Mouse (Mus musculus) stomach, embryonic 14.5 days (tissue): ENCODE measurements around the gene Rbm4b. TPM values are rescaled to one million over a fixed set of nuclear protein-coding genes. Genes with fewer than 3 reads are reported as not detected.
A peak's percentile ranks its signal among the peaks of the same experiment; 100 is the strongest.

Source experiments
- ATAC-seq: fragments of 200-750 bp; cut with Nextera tagmentation; 2 replicates; pipeline ENCODE4 v1.8.0; 2017; ENCODE audit warnings: low read depth, moderate TSS enrichment; ENCODE audit not compliant: insufficient number of reproducible peaks, insufficient read depth, low FRiP score
- H3K27ac ChIP-seq: fragments of 300-500 bp; sonication (generic); 2 replicates; pipeline ENCODE4 v1.5.1; 2014; ENCODE audit warnings: mild to moderate bottlenecking, low read length, moderate library complexity, mixed read lengths
- H3K27me3 ChIP-seq: fragments of 300-500 bp; sonication (generic); 2 replicates; pipeline ENCODE4 v1.6.1; 2014; ENCODE audit warnings: low read length, control low read depth, mixed read lengths; ENCODE audit not compliant: control insufficient read depth, insufficient read depth
- H3K36me3 ChIP-seq: fragments of 300-500 bp; sonication (generic); 2 replicates; pipeline ENCODE4 v1.6.1; 2014; ENCODE audit warnings: mild to moderate bottlenecking, control low read depth, low read length, moderate library complexity, mixed read lengths; ENCODE audit not compliant: control insufficient read depth, insufficient read depth
- H3K4me1 ChIP-seq: fragments of 300-500 bp; sonication (generic); 2 replicates; pipeline ENCODE4 v1.6.1; 2014; ENCODE audit warnings: low read length, control low read depth, mixed read lengths; ENCODE audit not compliant: control insufficient read depth, insufficient read depth
- H3K4me2 ChIP-seq: fragments of 300-500 bp; sonication (generic); replicated peaks from 2 replicates; pipeline ENCODE4 v1.6.1; 2014; ENCODE audit warnings: low read depth, low read length, control low read depth
- H3K4me3 ChIP-seq: fragments of 300-500 bp; sonication (generic); 2 replicates; pipeline ENCODE4 v1.5.1; 2014; ENCODE audit warnings: low read depth, low read length, control low read depth
- H3K9ac ChIP-seq: fragments of 300-500 bp; sonication (generic); replicated peaks from 2 replicates; pipeline ENCODE4 v1.6.1; 2014; ENCODE audit warnings: low read depth, mild to moderate bottlenecking, control low read depth, low read length, moderate library complexity, mixed read lengths
- H3K9me3 ChIP-seq: fragments of 300-500 bp; sonication (generic); 2 replicates; pipeline ENCODE4 v1.6.1; 2016; ENCODE audit warnings: low read depth, low read length, control low read depth; ENCODE audit not compliant: control insufficient read depth
- WGBS: fragments of 180-500 bp; shearing (Covaris S2); extraction: QIAGEN DNeasy Blood & Tissue Kit; methylation state at CpG from one replicate; pipeline ENCODE4 v1.1.7; 2014; 5-methylcytosine and 5-hydroxymethylcytosine counted together
- polyA plus RNA-seq: library from polyadenylated mRNA; unstranded; fragments of >200 nt; fragmentation: Nextera tagmentation; extraction: Ambion mirVana; gene quantifications from 2 replicates; pipeline ENCODE4 v1.2.1, GENCODE M21; 2014

Rbm4b gene
- polyA plus RNA-seq, 1 experiment from 2014 or later, result 79.1 TPM

DNA sequence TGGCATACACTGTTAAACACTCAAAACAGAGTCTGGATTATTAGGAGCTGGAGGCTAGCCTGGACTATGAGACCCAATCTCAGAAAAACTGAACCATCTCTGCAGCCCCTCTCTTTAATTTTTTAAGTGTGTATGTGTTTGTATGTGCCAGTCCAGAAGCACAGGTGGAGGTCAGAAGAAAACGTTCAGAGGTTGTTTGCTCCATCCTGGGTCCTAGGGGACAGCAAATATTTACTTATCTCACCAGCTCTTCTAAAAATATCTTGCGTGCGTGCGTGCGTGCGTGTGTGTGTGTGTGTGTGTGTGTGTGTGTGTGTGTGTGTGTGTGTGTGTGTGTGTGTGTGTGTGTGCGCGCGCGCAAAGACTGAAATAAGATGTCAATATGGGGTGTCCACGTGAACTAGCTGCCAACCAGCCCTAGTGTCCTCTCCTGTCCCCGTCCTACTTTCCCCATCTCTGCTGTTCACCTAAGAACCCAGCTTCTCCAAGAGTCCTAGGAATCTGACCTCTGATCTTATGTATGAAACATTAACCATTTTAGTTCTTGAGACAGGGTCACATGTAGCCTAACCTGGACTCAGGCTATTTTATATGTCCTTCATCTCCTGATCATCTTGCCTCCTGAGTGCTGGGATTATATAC lies 11.3 kb downstream of the Rbm4b start:
- no peaks in the 10 kb centered on the region for H3K9me3 ChIP-seq
- H3K27ac ChIP-seq, result no peak overlapping the region
- peaks cover 70% of the 10 kb centered on the region for H3K36me3 ChIP-seq
- ATAC-seq, result no peak
- 83% methylated on average over 12 of the region's 12 CpGs for WGBS
- H3K4me3 ChIP-seq, result no peak overlapping the region
- no peak overlapping the region for H3K4me2 ChIP-seq
- H3K9ac ChIP-seq, result no peak overlapping the region
- H3K4me1 ChIP-seq, result no peaks in the 10 kb centered on the region
- H3K27me3 ChIP-seq, result no peaks in the 10 kb centered on the region

DNA sequence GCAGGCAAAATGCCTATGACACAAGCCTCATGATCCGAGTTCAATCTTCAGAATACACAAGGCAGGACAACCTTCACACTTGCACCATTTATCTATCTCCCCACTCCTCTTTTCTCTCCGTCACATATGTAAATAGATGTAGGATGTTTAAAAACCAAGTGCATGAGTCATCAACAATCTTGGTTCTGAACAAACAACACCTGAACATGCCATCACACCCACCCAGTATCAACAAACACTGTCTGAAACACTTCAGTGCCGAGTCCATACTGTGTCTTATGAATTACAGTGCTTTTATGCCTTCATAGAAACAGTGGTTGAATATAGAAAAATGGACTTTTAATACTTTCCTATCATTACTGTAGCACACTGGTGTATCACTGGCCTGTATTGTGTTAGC lies 16.5 kb downstream of the Rbm4b start:
- H3K4me3 ChIP-seq, result no peak overlapping the region
- H3K36me3 ChIP-seq, result peaks cover 66% of the 10 kb centered on the region
- ATAC-seq, result no peak
- no peak overlapping the region for H3K4me2 ChIP-seq
- H3K9me3 ChIP-seq, result no peaks in the 10 kb centered on the region
- 55% methylated on average over 3 of the region's 3 CpGs for WGBS
- H3K27ac ChIP-seq, result no peak overlapping the region
- H3K9ac ChIP-seq, result no peak overlapping the region
- no peaks in the 10 kb centered on the region for H3K27me3 ChIP-seq
- no peaks in the 10 kb centered on the region for H3K4me1 ChIP-seq

DNA sequence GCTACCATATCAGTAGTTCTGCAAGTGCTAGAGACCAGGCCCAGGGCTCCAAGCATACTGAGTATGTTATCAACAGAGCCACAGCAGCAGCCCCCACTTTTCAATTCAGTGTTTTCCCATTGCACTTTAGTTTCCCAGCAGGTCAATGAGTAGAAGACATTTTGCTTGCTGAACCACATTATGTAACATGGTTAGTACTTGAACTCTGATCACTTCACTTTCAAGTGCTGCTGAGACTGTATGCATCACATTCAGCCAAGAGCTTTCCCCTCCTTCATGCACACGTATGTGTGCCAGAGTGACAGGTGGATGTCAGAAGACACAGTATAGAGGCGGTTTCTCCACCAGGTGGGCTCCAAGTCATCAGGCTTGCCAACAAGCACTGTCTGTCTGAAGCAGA lies 26.6 kb downstream of the Rbm4b start:
- Histone ChIP-seq H3K4me2 (no peak overlapping the region), H3K27me3 (no peaks in the 10 kb centered on the region), H3K36me3 (peaks cover 75% of the 10 kb centered on the region), H3K9me3 (no peaks in the 10 kb centered on the region), H3K27ac (no peak overlapping the region), H3K4me1 (no peaks in the 10 kb centered on the region), H3K9ac (no peak overlapping the region), H3K4me3 (no peak overlapping the region)
- 93% methylated on average over 2 of the region's 2 CpGs for WGBS
- no peak for ATAC-seq

DNA sequence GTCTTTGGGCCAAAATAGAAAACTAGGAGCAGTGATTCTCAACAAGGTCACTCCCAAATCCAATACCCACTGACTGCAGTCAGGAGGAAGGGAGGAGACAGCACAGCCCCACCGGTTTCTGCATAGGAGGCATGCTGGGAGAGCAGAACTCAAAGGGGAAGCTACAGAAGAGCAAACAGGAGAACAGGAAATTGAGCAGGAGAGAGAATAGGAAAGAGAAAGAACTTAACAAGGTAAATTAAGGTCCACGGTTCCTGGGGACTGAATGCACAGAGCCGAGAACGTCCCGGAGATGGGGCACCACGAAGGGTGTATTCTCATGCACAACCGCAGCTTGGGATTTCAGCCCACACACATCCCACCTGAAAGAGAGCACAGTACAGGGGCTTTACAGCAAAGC lies 28.9 kb downstream of the Rbm4b start:
- no peak overlapping the region for H3K4me2 ChIP-seq
- H3K4me1 ChIP-seq, result 0 out of 2 replicates have a peak, but pooled peaks cover 3% of the 10 kb centered on the region
- H3K9ac ChIP-seq, result no peak overlapping the region
- no peak overlapping the region for H3K4me3 ChIP-seq
- ATAC-seq, result no peak
- peaks cover 71% of the 10 kb centered on the region for H3K36me3 ChIP-seq
- WGBS, result 87% methylated on average over 7 of the region's 7 CpGs
- H3K27me3 ChIP-seq, result no peaks in the 10 kb centered on the region
- H3K27ac ChIP-seq, result no peak overlapping the region
- H3K9me3 ChIP-seq, result no peaks in the 10 kb centered on the region

DNA sequence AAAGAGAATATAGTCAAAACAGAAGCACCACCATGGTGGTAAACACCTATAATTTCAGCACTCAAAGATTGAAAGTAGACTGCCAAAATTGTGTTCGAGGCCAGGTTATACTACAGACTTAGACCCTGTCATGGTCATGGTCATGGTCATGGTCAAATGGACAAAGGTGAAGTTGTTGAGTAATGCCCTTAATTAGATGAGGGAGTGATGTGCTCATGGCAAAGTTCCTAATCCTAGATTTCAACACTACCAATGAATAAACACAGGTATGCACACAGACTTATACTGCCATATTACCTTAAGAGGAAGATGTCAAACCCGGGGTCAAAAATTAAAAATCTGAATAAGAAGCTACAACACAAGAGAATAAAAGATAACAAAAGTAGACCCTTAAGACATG lies 30.0 kb downstream of the Rbm4b start:
- H3K9ac ChIP-seq, result no peak overlapping the region
- no peaks in the 10 kb centered on the region for H3K27me3 ChIP-seq
- no peak for ATAC-seq
- WGBS, result 93% methylated on average over 2 of the region's 2 CpGs
- no peaks in the 10 kb centered on the region for H3K9me3 ChIP-seq
- no peak overlapping the region for H3K4me2 ChIP-seq
- 0 out of 2 replicates have a peak, but pooled peaks cover 8% of the 10 kb centered on the region for H3K4me1 ChIP-seq
- H3K36me3 ChIP-seq, result peaks cover 81% of the 10 kb centered on the region
- H3K4me3 ChIP-seq, result no peak overlapping the region
- H3K27ac ChIP-seq, result no peak overlapping the region

GRCm38 (mm10) chr19:4793281-4793830 lies 37.1 kb downstream of the Rbm4b start:
- H3K4me1 ChIP-seq, result peaks cover 19% of the 10 kb centered on the region
- H3K9ac ChIP-seq, result peak overlapping the region; percentile 80
- peak overlapping the region; percentile 86 for H3K4me3 ChIP-seq
- WGBS, result 0% methylated on average over 16 of the region's 16 CpGs
- H3K4me2 ChIP-seq, result peak overlapping the region; percentile 78
- H3K27ac ChIP-seq, result peak overlapping the region; percentile 82
- H3K36me3 ChIP-seq, result peaks cover 43% of the 10 kb centered on the region
- peak; percentile 57; the same call in 1 of the 2 replicates for ATAC-seq
- no peaks in the 10 kb centered on the region for H3K9me3 ChIP-seq
- no peaks in the 10 kb centered on the region for H3K27me3 ChIP-seq

DNA sequence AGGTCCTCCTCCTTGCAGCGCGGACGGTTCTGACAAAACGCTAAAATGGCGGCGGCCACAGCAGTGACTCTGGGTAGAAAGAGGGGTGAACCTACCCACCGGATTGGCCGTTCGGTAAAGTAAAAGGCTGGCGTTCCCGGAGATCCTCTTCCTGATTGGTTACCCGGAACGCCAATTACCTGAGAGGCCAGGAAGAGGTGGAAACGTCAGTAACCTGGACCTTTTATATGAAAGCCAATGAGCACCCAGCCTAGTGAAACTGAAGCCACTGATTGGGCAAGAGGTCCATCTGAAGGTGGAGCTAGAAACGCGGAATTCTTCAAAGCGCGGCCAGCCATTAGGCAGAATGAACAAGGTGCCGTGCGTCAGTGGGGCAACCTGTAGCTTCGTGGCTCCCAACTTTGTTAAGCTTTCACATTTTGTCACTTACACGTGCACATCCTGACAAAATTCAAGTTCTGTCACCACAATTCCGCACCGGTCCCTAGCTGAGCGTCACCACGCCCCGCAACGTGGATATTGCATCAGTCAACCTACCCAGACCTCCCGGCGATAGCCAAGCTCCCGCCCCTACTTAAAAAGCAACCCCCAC lies 37.6 kb downstream of the Rbm4b start, which contains the start of gene Rbm4:
Gene Rbm4 (minus strand): TSS at position 71 of the 592 bp plus-strand sequence.
- H3K4me3 ChIP-seq, result peak within 1 kb of the TSS; percentile 86
- peaks cover 19% of the 10 kb centered on the region for H3K4me1 ChIP-seq
- ATAC-seq, result peak; percentile 98
- H3K36me3 ChIP-seq, result peaks cover 46% of the 10 kb centered on the region
- peak within 1 kb of the TSS; percentile 82 for H3K27ac ChIP-seq
- H3K9ac ChIP-seq, result peak within 1 kb of the TSS; percentile 80
- no peaks in the 10 kb centered on the region for H3K27me3 ChIP-seq
- WGBS, result 0% methylated on average over 31 of the region's 31 CpGs
- H3K9me3 ChIP-seq, result no peaks in the 10 kb centered on the region
- H3K4me2 ChIP-seq, result peak within 1 kb of the TSS; percentile 78

GRCm38 (mm10) chr19:4795929-4796328 lies 39.6 kb downstream of the Rbm4b start:
- Histone ChIP-seq H3K9ac (no peak overlapping the region), H3K36me3 (peaks cover 49% of the 10 kb centered on the region), H3K27ac (no peak overlapping the region)

More at GRCm38 (mm10) chr19:4795929-4796328, 39.6 kb downstream of the Rbm4b start:
- Histone ChIP-seq H3K27me3 (no peaks in the 10 kb centered on the region), H3K4me2 (no peak overlapping the region), H3K4me3 (no peak overlapping the region), H3K9me3 (no peaks in the 10 kb centered on the region), H3K4me1 (peaks cover 11% of the 10 kb centered on the region)
- ATAC-seq, result no peak
- 63% methylated on average over 1 of the region's 1 CpGs for WGBS
